Mouse (Mus musculus) midbrain, embryonic 16.5 days (tissue): ENCODE measurements at regions not wholly inside any gene's neighbourhood (a gene's known extent, or its start where the extent isn't known, plus 50 kb on each side); places are given as distances from the start of the nearest gene placed in this dataset.
"Not testable (repeated sequence)": the region's sequence is repeated elsewhere in the genome, so short reads cannot be mapped to it uniquely, and the experiment has no call there.

Source experiments
- ATAC-seq: fragments of 200-750 bp; cut with Nextera tagmentation; 2 replicates; pipeline ENCODE4 v1.8.0; 2017; ENCODE audit warnings: moderate TSS enrichment
- H3K27ac ChIP-seq: fragments of 300-500 bp; sonication (generic); 2 replicates; pipeline ENCODE4 v1.5.1; 2014; ENCODE audit warnings: mild to moderate bottlenecking, low read length, mixed read lengths
- H3K27me3 ChIP-seq: fragments of 300-500 bp; sonication (generic); 2 replicates; pipeline ENCODE4 v1.6.1; 2014; ENCODE audit warnings: low read depth, low read length, mixed read lengths; ENCODE audit not compliant: control insufficient read depth, insufficient read depth
- H3K36me3 ChIP-seq: fragments of 300-500 bp; sonication (generic); 2 replicates; pipeline ENCODE4 v1.6.1; 2014; ENCODE audit warnings: mild to moderate bottlenecking, low read length, moderate library complexity, mixed read lengths; ENCODE audit not compliant: control insufficient read depth, insufficient read depth
- H3K4me1 ChIP-seq: fragments of 300-500 bp; sonication (generic); 2 replicates; pipeline ENCODE4 v1.6.1; 2014; ENCODE audit warnings: mild to moderate bottlenecking, low read length, mixed read lengths; ENCODE audit not compliant: control insufficient read depth, insufficient read depth
- H3K4me2 ChIP-seq: fragments of 300-500 bp; sonication (generic); 2 replicates; pipeline ENCODE4 v1.6.1; 2014; ENCODE audit warnings: mild to moderate bottlenecking, low read length, mixed read lengths
- H3K4me3 ChIP-seq: fragments of 300-500 bp; sonication (generic); 2 replicates; pipeline ENCODE4 v1.5.1; 2014; ENCODE audit warnings: low read depth, mild to moderate bottlenecking, low read length, moderate library complexity, mixed read lengths
- H3K9ac ChIP-seq: fragments of 300-500 bp; sonication (generic); 2 replicates; pipeline ENCODE4 v1.6.1; 2014; ENCODE audit warnings: low read depth, low read length, mixed read lengths
- H3K9me3 ChIP-seq: fragments of 300-500 bp; sonication (generic); replicated peaks from 2 replicates; pipeline ENCODE4 v1.6.1; 2014; ENCODE audit warnings: mild to moderate bottlenecking, low read length, mixed read lengths; ENCODE audit not compliant: control insufficient read depth, poor library complexity, severe bottlenecking
- WGBS: fragments of 180-500 bp; shearing (Covaris S2); extraction: QIAGEN DNeasy Blood & Tissue Kit; methylation state at CpG from one replicate; pipeline ENCODE4 v1.1.7; 2014; 5-methylcytosine and 5-hydroxymethylcytosine counted together

DNA sequence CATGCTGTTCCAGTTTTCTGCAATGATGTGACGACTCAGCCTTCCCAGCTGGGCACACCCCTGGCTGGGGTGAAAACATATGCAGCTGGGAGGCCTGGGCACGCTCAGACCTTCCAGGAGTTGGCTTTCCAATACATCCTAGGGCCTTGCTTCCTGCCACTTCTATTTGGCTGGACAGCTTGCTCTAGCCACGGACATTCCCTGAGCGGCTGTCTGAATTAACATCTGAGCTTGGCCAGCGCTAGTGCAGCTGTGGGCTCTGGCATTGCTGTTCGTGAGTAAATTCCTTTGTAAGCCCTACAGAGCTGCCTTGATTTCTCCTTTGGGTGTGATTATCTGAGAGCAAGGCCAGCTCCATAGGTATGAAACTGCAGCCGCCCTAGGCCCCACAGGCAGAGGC lies 78.2 kb upstream of the Tcf12 start:
- Histone ChIP-seq H3K4me1 (0 out of 2 replicates have a peak, but pooled peaks cover 7% of the 10 kb centered on the region), H3K27me3 (no peaks in the 10 kb centered on the region), H3K9ac (no peak overlapping the region), H3K4me2 (no peak overlapping the region), H3K4me3 (no peak overlapping the region), H3K27ac (no peak overlapping the region), H3K9me3 (no peaks in the 10 kb centered on the region), H3K36me3 (no peaks in the 10 kb centered on the region)
- no peak for ATAC-seq
- 83% methylated on average over 7 of the region's 7 CpGs for WGBS

DNA sequence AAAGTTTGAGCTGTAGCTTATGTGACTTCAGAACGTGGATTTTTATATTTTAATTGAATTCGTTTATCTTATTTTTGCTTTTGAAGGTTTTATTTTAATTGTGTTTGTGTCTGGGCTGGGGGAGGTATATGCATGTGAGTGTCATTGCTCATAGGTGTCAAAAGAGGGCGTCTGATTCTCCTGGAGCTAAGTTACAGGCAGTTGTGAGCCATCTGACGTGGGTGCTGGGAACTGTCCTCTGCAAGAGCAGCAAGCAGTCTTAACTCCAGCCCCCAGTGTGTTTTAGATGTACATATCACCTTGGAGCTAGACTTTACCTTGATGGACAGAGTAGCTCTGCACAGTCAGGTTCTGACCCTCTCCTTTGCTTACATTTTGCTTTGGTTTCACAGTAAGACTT lies 79.0 kb upstream of the Tcf12 start:
- no peaks in the 10 kb centered on the region for H3K27me3 ChIP-seq
- no peaks in the 10 kb centered on the region for H3K36me3 ChIP-seq
- no peak overlapping the region for H3K27ac ChIP-seq
- ATAC-seq = no peak
- H3K4me2 ChIP-seq = no peak overlapping the region
- H3K4me3 ChIP-seq = no peak overlapping the region
- 0 out of 2 replicates have a peak, but pooled peaks cover 7% of the 10 kb centered on the region for H3K4me1 ChIP-seq
- H3K9me3 ChIP-seq = no peaks in the 10 kb centered on the region
- WGBS = 84% methylated on average over 4 of the region's 4 CpGs
- no peak overlapping the region for H3K9ac ChIP-seq

DNA sequence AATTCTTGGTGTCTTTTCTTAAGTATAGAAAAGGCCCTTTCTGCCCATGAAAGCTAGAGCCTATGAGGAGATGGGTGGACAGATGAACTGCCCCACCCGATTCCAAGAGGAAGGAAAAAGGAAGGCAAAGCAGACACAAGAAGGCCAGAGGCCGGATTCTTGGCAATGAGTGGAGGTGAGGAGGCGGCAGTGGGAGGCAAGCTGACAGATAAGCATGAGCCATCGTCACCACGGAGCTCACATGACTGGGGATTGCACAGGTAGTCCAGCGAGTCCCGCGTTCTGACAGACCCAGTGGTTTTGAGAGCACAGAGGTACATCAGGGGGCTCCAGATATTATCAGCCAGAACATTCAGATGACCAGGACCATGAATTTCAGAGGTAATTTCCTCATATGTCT lies 79.4 kb upstream of the Tcf12 start:
- H3K4me2 ChIP-seq = no peak overlapping the region
- H3K27ac ChIP-seq = no peak overlapping the region
- no peaks in the 10 kb centered on the region for H3K9me3 ChIP-seq
- H3K27me3 ChIP-seq = no peaks in the 10 kb centered on the region
- no peaks in the 10 kb centered on the region for H3K36me3 ChIP-seq
- H3K4me3 ChIP-seq = no peak overlapping the region
- no peak overlapping the region for H3K9ac ChIP-seq
- H3K4me1 ChIP-seq = 0 out of 2 replicates have a peak, but pooled peaks cover 7% of the 10 kb centered on the region
- WGBS = 95% methylated on average over 8 of the region's 8 CpGs
- no peak for ATAC-seq

DNA sequence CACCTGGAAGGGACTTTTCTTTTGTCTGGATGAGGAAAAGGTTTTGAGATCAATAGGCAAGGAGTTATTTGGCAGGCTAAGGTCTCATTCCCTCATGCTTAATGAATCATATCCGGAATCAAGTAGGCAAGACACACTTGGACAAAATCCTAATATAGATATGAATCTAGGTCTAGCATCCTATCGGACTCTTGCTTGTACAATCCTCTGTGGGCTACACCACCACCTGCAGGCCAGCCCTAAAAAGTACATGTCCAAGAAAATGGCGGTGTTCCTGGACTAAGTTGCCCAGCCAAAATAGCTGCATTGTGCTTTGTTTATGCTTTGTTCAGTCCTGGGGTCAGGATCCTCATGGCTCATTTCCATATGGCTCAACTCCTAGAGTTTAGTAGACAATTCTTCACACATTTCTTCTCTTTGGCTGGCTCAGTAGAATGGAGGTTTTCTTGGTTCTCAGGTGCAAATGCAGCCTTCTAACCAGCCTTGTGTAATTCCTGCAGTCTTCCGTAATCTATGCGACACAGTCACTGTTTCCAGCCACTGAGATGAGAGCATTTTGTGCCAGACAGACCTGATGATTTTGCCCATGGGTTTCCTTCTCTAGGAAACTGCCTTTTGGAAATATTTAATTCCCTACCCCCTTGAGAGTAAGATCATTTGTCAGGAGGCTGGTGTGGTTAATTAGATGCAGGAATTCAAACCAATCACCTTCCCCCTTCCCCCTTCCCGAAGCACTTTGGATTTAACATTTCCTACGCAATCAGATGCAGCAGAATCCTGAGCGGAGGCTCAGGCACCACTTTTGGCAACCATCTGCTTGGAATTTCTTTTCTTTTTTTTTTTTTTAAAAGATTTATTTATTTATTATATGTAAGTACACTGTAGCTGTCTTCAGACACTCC lies 80.6 kb upstream of the Tcf12 start:
- H3K9me3 ChIP-seq = no peaks in the 10 kb centered on the region
- no peak for ATAC-seq
- no peaks in the 10 kb centered on the region for H3K27me3 ChIP-seq
- no peaks in the 10 kb centered on the region for H3K36me3 ChIP-seq
- no peak overlapping the region for H3K9ac ChIP-seq
- H3K4me1 ChIP-seq = 0 out of 2 replicates have a peak, but pooled peaks cover 7% of the 10 kb centered on the region
- no peak overlapping the region for H3K27ac ChIP-seq
- no peak overlapping the region for H3K4me2 ChIP-seq
- 41% methylated on average over 8 of the region's 8 CpGs for WGBS
- no peak overlapping the region for H3K4me3 ChIP-seq

DNA sequence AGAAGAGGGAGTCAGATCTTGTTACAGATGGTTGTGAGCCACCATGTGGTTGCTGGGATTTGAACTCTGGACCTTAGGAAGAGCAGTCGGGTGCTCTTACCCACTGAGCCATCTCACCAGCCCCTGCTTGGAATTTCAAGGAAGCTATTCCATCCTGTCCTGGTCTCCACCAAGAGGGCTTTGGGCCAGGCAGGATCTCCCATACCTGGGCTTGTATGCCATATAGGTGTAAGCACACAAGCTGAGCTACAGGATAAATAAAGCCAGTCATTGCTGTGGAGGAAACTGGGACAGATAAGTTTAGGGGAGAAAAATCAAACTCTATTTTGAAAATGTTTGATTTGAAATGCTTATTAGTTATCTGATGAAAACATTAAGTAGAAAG lies 81.3 kb upstream of the Tcf12 start:
- H3K4me3 ChIP-seq, ATAC-seq, H3K4me2 ChIP-seq, H3K36me3 ChIP-seq, H3K9me3 ChIP-seq, H3K27me3 ChIP-seq, H3K27ac ChIP-seq, H3K4me1 ChIP-seq, H3K9ac ChIP-seq: not testable (repeated sequence)
- WGBS = 80% methylated on average over 1 of the region's 1 CpGs

DNA sequence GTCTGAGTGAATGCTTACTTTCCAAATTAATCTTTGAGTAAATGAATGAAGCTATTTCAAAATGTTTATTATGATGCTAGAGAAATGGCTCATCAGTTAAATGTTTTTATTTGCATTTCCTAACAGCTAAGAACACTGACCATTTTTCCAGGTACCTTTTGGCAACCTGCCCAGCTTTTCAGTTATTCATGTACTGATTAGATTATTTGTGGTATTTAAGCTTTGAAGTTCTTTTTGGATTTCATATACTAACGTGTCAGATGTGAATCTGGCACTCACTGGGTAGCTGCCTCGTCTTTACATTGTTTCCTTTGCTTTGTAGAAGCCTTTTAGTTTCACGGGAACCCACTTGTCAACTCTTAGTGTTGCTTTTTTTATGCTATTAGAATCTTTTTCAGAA lies 79.3 kb upstream of the Zfp280d start:
- Histone ChIP-seq H3K27me3 (no peaks in the 10 kb centered on the region), H3K9ac (no peak overlapping the region)

DNA sequence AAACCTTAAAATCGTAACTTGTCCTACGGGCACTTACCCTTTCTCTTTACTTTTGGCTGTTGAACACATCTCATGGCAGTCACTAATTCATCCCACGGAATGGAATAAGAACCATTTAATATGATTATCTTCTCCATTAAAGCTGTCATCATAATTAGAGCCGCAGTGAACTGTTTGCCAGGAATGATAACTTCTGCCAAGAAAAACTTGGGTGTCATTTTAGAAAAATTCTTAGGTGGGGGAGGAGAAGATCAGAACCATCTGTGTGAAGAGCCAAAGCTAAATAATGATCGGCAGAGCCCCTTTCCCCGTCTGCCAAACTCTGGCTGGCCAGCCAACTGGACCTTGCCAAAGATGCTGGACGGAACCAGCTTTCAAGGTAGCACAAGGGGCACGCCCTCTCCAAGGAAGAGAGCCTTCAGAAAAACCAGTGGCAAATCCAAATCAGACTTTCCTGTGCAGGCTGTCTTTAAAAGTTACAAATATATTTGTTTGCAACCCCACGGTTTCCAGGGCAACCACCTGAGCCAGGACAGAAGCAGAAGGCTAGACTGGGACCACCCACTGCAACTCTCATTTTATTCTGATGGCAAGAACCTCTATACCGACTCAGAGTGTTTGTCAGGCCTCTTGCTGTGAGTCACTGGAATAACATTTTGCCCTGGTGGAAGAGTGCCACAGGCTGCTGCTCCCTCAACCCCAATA lies 77.9 kb upstream of the Zfp280d start:
- ATAC-seq = no peak
- WGBS = 73% methylated on average over 10 of the region's 10 CpGs

More for the DNA sequence above, 79.3 kb upstream of the Zfp280d start:
- no peaks in the 10 kb centered on the region for H3K36me3 ChIP-seq
- H3K27ac ChIP-seq = no peak overlapping the region
- H3K4me3 ChIP-seq = no peak overlapping the region
- no peak for ATAC-seq
- H3K4me2 ChIP-seq = no peak overlapping the region
- H3K4me1 ChIP-seq = 0 out of 2 replicates have a peak, but pooled peaks cover 7% of the 10 kb centered on the region
- H3K9me3 ChIP-seq = no peaks in the 10 kb centered on the region
- 55% methylated on average over 3 of the region's 3 CpGs for WGBS

DNA sequence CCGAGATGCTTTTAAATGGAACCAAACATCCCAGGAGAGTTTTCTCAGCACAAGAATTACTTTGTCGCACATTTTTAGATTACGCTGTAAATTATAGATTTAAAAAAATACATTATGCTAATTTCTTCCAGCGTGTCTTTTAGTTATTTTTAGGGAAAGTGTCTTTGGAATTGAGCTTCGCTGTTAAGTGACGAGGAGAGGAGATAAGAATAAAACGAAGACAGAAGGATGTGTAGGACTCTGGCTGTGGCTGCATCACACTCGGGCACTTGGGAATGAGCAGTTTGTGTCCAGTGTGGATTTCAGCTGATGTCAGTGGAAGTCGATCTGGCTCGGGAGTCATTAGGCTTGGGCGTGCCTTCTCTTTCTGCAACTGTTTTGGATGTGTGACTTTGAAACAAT lies 77.3 kb upstream of the Zfp280d start:
- no peak overlapping the region for H3K4me2 ChIP-seq
- H3K36me3 ChIP-seq = no peaks in the 10 kb centered on the region
- no peak overlapping the region for H3K27ac ChIP-seq
- H3K4me3 ChIP-seq = no peak overlapping the region
- 0 out of 2 replicates have a peak, but pooled peaks cover 2% of the 10 kb centered on the region for H3K4me1 ChIP-seq
- no peak overlapping the region for H3K9ac ChIP-seq
- H3K9me3 ChIP-seq = no peaks in the 10 kb centered on the region
- 79% methylated on average over 11 of the region's 11 CpGs for WGBS
- no peaks in the 10 kb centered on the region for H3K27me3 ChIP-seq
- ATAC-seq = no peak

More for the DNA sequence above, 77.9 kb upstream of the Zfp280d start:
- Histone ChIP-seq H3K9ac (no peak overlapping the region), H3K4me2 (no peak overlapping the region), H3K27me3 (no peaks in the 10 kb centered on the region), H3K27ac (no peak overlapping the region), H3K9me3 (no peaks in the 10 kb centered on the region), H3K36me3 (no peaks in the 10 kb centered on the region), H3K4me1 (0 out of 2 replicates have a peak, but pooled peaks cover 6% of the 10 kb centered on the region), H3K4me3 (no peak overlapping the region)

DNA sequence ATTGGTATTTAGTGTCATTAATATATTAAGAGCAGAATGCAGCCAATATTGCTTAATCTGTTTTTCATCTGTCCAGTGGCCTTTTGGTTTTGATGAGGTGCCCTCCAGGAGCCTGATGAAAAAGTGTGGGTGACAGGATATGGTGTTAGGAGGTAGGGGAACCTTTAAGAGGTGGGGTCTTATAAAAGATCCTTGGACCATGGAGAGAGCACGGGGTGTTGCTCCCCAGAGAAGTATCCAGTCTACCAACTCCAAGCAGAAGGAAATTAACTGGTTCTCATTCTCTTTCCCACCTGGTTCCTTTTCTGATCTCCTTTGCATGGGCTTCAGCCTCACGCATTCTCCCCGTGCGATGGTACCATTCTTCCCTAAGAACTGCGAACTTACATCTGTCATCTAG lies 75.7 kb upstream of the Zfp280d start:
- ATAC-seq = no peak
- Histone ChIP-seq H3K27ac (no peak overlapping the region), H3K9me3 (no peaks in the 10 kb centered on the region), H3K36me3 (no peaks in the 10 kb centered on the region), H3K4me3 (no peak overlapping the region), H3K27me3 (no peaks in the 10 kb centered on the region), H3K4me1 (no peaks in the 10 kb centered on the region), H3K9ac (no peak overlapping the region), H3K4me2 (no peak overlapping the region)
- 92% methylated on average over 5 of the region's 5 CpGs for WGBS
